Mouse (Mus musculus) cerebellum, adult 2 months (tissue): Measurements from ENCODE around the gene Cemip2. TPM values are rescaled to one million over a fixed set of nuclear protein-coding genes. Genes with fewer than 3 reads are reported as not detected.

ENCODE experiments used
- DNase-seq, 2 experiments: peaks; one replicate each; pipeline ENCODE4 v3.0.0; 2021
- H3K27ac ChIP-seq: fragments of 200-500 bp; 2 replicates; pipeline ENCODE4 v1.5.1; 2012; ENCODE audit warnings: low read length, control low read depth, inconsistent platforms; ENCODE audit not compliant: insufficient read depth
- H3K27me3 ChIP-seq: fragments of 200-500 bp; 2 replicates; pipeline ENCODE4 v1.6.1; 2012; ENCODE audit warnings: inconsistent platforms, mild to moderate bottlenecking, low read length, moderate library complexity; ENCODE audit not compliant: control insufficient read depth, insufficient read depth
- H3K4me1 ChIP-seq: fragments of 200-500 bp; 2 replicates; pipeline ENCODE4 v1.6.1; 2011; ENCODE audit warnings: low read length; ENCODE audit not compliant: control insufficient read depth, insufficient read depth
- H3K4me3 ChIP-seq: fragments of 200-500 bp; replicated peaks from 2 replicates; pipeline ENCODE3; 2011; ENCODE audit warnings: mild to moderate bottlenecking, low read depth, low read length, control low read depth; ENCODE audit not compliant: insufficient read depth
- CTCF ChIP-seq: fragments of 200-500 bp; IDR thresholded peaks from 2 replicates; pipeline ENCODE4 v1.5.1; 2011; ENCODE audit warnings: low read depth, mild to moderate bottlenecking, control low read depth, low read length, moderate library complexity, borderline replicate concordance; ENCODE audit not compliant: insufficient read depth
- POLR2A ChIP-seq: fragments of 200-500 bp; IDR thresholded peaks from 2 replicates; pipeline ENCODE4 v1.6.1; 2011; ENCODE audit warnings: low read length, control low read depth, borderline replicate concordance; ENCODE audit not compliant: insufficient read depth
- WGBS: fragments of 180-500 bp; shearing (Covaris S2); methylation state at CpG from one replicate; pipeline ENCODE4 v1.1.7; 2018; 5-methylcytosine and 5-hydroxymethylcytosine counted together
- polyA plus RNA-seq: library from polyadenylated mRNA; depleted of rRNA; stranded (reverse); fragments of >200 nt; gene quantifications from 2 replicates; pipeline ENCODE4 v1.2.3, GENCODE M21; 2012

Cemip2 gene
- polyA plus RNA-seq, 1 experiment = 9.9 TPM

DNA sequence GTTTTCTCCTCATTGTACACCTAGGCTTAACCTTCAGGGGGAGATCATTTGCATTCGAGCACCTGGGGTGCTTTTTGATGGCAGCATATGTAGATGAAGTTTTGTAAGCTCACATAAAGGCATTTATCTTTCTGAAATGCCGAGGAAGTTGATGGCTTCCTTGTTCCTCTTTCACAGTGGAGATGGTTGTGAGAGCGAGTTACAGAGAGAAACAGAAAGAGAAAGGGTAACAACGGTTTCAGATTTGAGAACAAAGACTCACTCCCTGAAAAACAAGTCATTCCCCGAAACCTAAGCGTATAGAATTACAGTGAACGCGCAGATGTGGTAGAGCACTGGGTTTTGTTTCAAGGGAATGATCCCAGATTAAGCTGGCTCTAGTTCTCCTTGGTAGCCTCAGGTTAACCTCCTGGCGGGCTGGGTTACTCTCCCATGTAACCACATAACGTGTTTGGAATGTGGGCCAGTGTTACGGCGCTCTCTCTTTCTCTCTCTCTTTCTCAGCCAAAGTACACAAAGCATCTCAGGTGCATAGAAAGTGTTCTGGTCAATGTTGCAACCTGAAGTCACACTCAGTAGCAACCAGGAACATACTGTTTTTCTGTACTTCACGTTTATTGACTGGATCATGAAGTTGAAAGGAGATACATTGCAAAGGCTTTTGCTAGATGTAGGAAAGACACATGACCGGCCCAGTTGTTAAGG lies 40.0 kb downstream of the Cemip2 start:
- WGBS = 94% methylated on average over 14 of the region's 14 CpGs
- Histone ChIP-seq H3K4me1 (no peaks in the 10 kb centered on the region), H3K27me3 (no peaks in the 10 kb centered on the region), H3K4me3 (no peak overlapping the region), H3K27ac (no peak overlapping the region)
- TF ChIP-seq POLR2A = no peak
- no peak for TF ChIP-seq CTCF
- no peak for DNase-seq

DNA sequence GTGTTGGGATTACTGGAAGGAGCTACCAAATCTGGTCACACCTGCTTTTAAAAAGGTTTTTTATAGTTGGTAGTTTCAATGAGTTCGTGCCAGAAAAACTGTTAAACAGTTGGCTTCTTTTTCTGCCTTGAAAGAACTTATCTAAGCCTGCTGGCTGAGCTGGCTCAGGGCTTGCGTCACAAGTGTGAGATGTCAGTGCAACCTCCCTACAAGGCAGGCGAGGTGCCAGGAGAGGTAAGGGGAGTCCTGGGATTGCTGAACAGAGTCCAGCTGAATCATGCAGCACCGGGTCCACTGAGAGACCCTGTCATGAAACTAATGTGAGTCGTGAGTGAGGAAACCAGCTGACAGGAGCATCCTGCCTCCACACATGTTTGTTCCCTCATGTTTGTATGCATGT lies 41.4 kb downstream of the Cemip2 start:
- H3K4me3 ChIP-seq = no peak overlapping the region
- WGBS = 37% methylated on average over 5 of the region's 5 CpGs
- no peaks in the 10 kb centered on the region for H3K4me1 ChIP-seq
- H3K27me3 ChIP-seq = no peaks in the 10 kb centered on the region
- H3K27ac ChIP-seq = no peak overlapping the region
- DNase-seq = no peak
- no peak for TF ChIP-seq POLR2A
- TF ChIP-seq CTCF = no peak

DNA sequence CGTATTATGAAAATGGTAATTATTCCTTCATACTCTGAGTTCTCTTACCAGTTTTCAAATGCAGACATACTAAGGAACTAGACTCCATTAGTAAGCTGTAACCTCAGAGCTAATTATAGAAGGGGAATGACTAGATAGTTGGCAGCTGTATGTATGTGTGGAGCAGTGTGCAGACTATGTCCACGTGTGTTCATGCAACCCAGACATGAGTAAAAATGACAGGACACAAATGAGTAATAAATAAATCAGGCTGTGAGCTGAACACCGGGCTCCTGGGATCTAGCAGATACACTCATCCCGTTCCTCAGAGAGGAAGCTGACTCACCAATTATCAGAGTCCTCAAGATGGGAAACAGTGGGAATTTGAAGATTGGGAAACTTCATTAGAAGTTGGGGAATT lies 42.0 kb downstream of the Cemip2 start:
- DNase-seq = no peak
- 47% methylated on average over 4 of the region's 4 CpGs for WGBS
- H3K4me1 ChIP-seq = no peaks in the 10 kb centered on the region
- TF ChIP-seq POLR2A (no peak), CTCF (no peak)
- H3K4me3 ChIP-seq = no peak overlapping the region
- H3K27me3 ChIP-seq = no peaks in the 10 kb centered on the region
- H3K27ac ChIP-seq = no peak overlapping the region

- Histone ChIP-seq H3K27me3 (no peaks in the 10 kb centered on the region), H3K27ac (no peak overlapping the region), H3K4me3 (no peak overlapping the region), H3K4me1 (no peaks in the 10 kb centered on the region)
- WGBS = 46% methylated on average over 6 of the region's 6 CpGs
- DNase-seq = no peak
- TF ChIP-seq CTCF = no peak
- no peak for TF ChIP-seq POLR2A
These were observed 43.7 kb downstream of the Cemip2 start for GRCm38 (mm10) chr19:21821877-21822276.

- WGBS = 89% methylated on average over 5 of the region's 5 CpGs
- Histone ChIP-seq H3K4me1 (no peaks in the 10 kb centered on the region), H3K27ac (no peak overlapping the region), H3K27me3 (no peaks in the 10 kb centered on the region), H3K4me3 (no peak overlapping the region)
- no peak for DNase-seq
- TF ChIP-seq POLR2A (no peak), CTCF (no peak)
These were observed 46.0 kb downstream of the Cemip2 start for GRCm38 (mm10) chr19:21824146-21824545.

DNA sequence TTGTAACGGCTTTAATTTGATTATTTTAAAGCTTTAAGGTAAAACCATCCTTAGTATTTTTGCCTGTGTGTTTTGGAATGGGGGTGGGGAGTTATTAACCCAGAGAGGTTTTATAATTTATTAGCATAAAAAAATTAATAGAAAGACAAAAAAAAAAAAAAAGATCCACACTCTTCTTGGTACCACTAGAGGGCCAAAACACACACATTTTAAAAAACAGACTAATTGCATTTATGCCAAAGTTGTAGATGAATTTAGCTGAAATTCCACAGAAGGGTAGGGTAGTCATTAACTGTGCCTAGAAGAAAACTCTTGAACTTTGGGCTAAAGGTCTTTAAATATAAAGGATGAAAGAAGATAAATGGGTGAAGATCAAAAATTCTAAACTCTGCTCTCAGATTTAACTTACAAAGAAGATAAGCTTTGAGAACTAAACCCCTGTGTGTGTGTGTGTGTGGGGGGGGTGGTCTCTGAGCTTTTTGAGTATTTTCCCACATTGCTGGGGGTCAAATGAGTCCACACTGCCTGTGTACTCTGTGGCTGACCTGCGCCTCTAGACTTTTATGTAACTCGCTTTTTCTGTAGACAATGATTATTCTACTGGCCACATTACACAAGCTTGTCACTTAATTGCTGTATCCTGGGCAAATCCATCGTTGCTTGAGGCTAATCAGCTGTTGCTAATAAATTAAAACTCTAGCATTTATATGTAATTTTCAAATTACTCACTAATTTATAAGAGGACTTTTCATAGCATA lies 47.2 kb downstream of the Cemip2 start:
- no peaks in the 10 kb centered on the region for H3K27me3 ChIP-seq
- no peak overlapping the region for H3K4me3 ChIP-seq
- no peak for TF ChIP-seq CTCF
- TF ChIP-seq POLR2A = no peak
- DNase-seq = no peak
- H3K27ac ChIP-seq = no peak overlapping the region
- no peaks in the 10 kb centered on the region for H3K4me1 ChIP-seq
- 91% methylated on average over 4 of the region's 4 CpGs for WGBS

- H3K27me3 ChIP-seq = no peaks in the 10 kb centered on the region
- TF ChIP-seq CTCF = no peak
- no peak for TF ChIP-seq POLR2A
- 91% methylated on average over 12 of the region's 12 CpGs for WGBS
- no peaks in the 10 kb centered on the region for H3K4me1 ChIP-seq
- H3K4me3 ChIP-seq = no peak overlapping the region
- no peak for DNase-seq
- H3K27ac ChIP-seq = no peak overlapping the region
These were observed 55.4 kb downstream of the Cemip2 start for GRCm38 (mm10) chr19:21833416-21833992.

DNA sequence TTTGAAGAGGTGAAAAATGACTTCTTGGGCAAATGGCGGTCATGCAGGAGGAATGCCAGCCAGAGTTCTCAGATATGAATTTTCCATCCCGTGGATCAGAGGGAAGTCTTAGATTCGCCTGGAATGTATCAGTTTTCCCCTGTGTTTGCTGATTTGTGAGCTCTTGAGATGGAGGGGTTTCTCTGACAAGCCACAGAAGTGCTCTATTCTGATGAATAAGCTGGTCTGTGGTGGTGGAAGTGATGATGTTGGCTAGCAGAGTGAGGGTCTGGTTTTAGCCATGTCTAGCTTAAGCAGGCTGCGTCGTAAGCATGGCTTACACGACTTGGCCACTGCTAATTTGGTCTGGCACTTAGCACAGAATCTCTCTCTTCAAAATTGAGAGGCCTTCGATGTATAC lies 56.8 kb downstream of the Cemip2 start:
- no peak overlapping the region for H3K4me3 ChIP-seq
- H3K4me1 ChIP-seq = no peaks in the 10 kb centered on the region
- H3K27me3 ChIP-seq = no peaks in the 10 kb centered on the region
- no peak overlapping the region for H3K27ac ChIP-seq
- 89% methylated on average over 7 of the region's 7 CpGs for WGBS
- TF ChIP-seq POLR2A (no peak), CTCF (no peak)
- no peak for DNase-seq
